Mouse (Mus musculus): ENCODE data around the gene Limk2. TPM values are rescaled to one million over a fixed set of nuclear protein-coding genes. Genes with fewer than 3 reads are reported as not detected.

The Limk2 gene
- total RNA-seq, 1 experiment = 80.5 TPM

DNA sequence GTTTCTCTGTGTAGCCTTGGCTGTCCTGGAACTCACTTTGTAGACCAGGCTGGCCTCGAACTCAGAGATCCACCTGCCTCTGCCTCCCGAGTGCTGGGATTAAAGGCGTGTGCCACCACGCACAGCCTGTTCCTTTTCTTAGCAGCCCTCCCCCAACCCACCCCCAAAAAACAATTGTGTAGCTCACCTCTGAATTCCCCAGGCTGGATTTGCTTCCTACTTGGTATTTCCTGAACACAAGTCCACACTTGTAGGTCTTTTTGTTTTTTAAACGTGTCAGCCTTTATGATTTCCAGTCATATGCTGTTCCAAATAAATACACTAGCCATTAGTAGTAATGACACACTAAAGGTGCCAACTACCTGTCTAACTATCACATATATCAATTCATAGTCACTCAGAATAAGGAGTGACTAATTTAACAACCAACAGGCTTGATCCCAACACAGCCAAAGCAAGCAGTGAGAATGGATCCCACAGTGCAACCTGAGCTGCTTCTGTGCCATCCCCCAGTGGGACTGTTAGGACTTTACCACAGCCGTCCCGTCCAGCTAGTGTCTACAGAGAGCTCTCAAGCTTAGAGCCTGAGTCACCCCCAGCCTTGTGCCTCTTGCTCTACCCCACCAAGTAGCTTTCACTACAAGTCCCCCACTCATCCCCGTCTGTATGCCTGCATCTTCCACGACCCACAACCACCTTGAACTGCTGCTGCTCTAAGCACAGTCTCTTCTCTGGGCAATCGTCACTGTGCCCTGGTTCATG lies 97.2 kb downstream of the Limk2 start:
- in situ Hi-C loops (cut with MboI; ENCODE audit: low sequenced_read_pairs in 2 of 2, unreplicated experiment in 2 of 2) = no loop called here
- H3K9ac ChIP-seq (ENCODE audit: insufficient read depth, low read depth, low read length, poor library complexity, severe bottlenecking) = no peak overlapping the region
- H3K27ac ChIP-seq (ENCODE audit: insufficient read depth, low read depth, low read length, poor library complexity, severe bottlenecking) = no peak overlapping the region
- H3K36me3 ChIP-seq (ENCODE audit: control insufficient read depth, insufficient read depth, low read length, poor library complexity, severe bottlenecking) = peaks cover 46% of the 10 kb centered on the region
- TF ChIP-seq HCFC1 (IDR thresholded peaks at IDR 0.05; ENCODE audit: borderline replicate concordance, insufficient read depth, low read length) = no peak
- TF ChIP-seq ZNF384 (IDR thresholded peaks at IDR 0.05; ENCODE audit: low read depth, low read length) = no peak
- no peak for TF ChIP-seq ZC3H11A (IDR thresholded peaks at IDR 0.05; ENCODE audit: borderline replicate concordance, low read depth, low read length)
- TF ChIP-seq MAFK (IDR thresholded peaks at IDR 0.05; ENCODE audit: insufficient read depth, low read depth, low read length) = no peak
- no peak for TF ChIP-seq CHD2 (IDR thresholded peaks at IDR 0.05; ENCODE audit: low read depth, low read length)
- H3K4me1 ChIP-seq (ENCODE audit: control insufficient read depth in 2 of 2, insufficient read depth in 2 of 2, low read length in 2 of 2, poor library complexity in 1 of 2) = peaks cover 2 to 4% of the 10 kb centered on the region in 2 experiments; a peak in 2 of 4 replicates
- no peak for DNase-seq (ENCODE audit: low read depth, low spot score)
- H3K9me3 ChIP-seq (ENCODE audit: control insufficient read depth, insufficient read depth, low read depth, low read length) = no peaks in the 10 kb centered on the region
- no peak overlapping the region for H3K4me3 ChIP-seq (ENCODE audit: insufficient read depth in 1 of 2, low read depth in 1 of 2, low read length in 2 of 2, poor library complexity in 1 of 2, severe bottlenecking in 1 of 2)

GRCm38 (mm10) chr11:3310789-3311585 lies 98.0 kb downstream of the Limk2 start:
- in situ Hi-C loops (cut with MboI; ENCODE audit: low sequenced_read_pairs in 2 of 2, unreplicated experiment in 2 of 2) = no loop called here
- Histone ChIP-seq H3K9me3 (ENCODE audit: control insufficient read depth, insufficient read depth, low read depth, low read length) (no peaks in the 10 kb centered on the region), H3K4me3 (ENCODE audit: insufficient read depth in 1 of 2, low read depth in 1 of 2, low read length in 2 of 2, poor library complexity in 1 of 2, severe bottlenecking in 1 of 2) (no peak overlapping the region), H3K9ac (ENCODE audit: insufficient read depth, low read depth, low read length, poor library complexity, severe bottlenecking) (no peak overlapping the region), H3K36me3 (ENCODE audit: control insufficient read depth, insufficient read depth, low read length, poor library complexity, severe bottlenecking) (peaks cover 53% of the 10 kb centered on the region), H3K4me1 (ENCODE audit: control insufficient read depth in 2 of 2, insufficient read depth in 2 of 2, low read length in 2 of 2, poor library complexity in 1 of 2) (peaks cover 2 to 4% of the 10 kb centered on the region in 2 experiments; a peak in 2 of 4 replicates), H3K27ac (ENCODE audit: insufficient read depth, low read depth, low read length, poor library complexity, severe bottlenecking) (no peak overlapping the region)
- TF ChIP-seq CHD2 (IDR thresholded peaks at IDR 0.05; ENCODE audit: low read depth, low read length) (no peak), ZC3H11A (IDR thresholded peaks at IDR 0.05; ENCODE audit: borderline replicate concordance, low read depth, low read length) (no peak), ZNF384 (IDR thresholded peaks at IDR 0.05; ENCODE audit: low read depth, low read length) (no peak), MAFK (IDR thresholded peaks at IDR 0.05; ENCODE audit: insufficient read depth, low read depth, low read length) (no peak), HCFC1 (IDR thresholded peaks at IDR 0.05; ENCODE audit: borderline replicate concordance, insufficient read depth, low read length) (no peak)
- DNase-seq (ENCODE audit: low read depth, low spot score) = no peak

DNA sequence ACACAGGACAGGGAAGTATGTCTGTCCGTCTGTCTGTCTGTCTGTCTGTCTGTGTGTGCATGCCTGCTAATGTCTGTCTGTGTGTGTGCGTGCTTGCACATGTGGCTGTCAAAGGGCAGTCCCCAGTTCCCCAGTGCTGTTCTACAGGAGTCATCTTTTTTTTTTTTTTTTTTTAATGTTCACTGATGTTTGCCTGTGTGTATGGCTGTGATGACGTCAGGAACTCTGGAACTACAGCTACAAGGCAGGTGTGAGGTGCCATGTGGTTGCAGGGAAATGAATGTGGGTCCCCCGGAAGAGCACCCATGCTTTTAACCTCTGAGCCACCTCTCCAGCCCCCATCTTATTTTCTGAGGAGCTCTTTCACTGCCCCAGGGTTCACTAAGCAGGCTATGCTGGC lies 99.1 kb downstream of the Limk2 start:
- in situ Hi-C loops (cut with MboI; ENCODE audit: low sequenced_read_pairs in 2 of 2, unreplicated experiment in 2 of 2) = no loop called here
- H3K9me3 ChIP-seq (ENCODE audit: control insufficient read depth, insufficient read depth, low read depth, low read length) = no peaks in the 10 kb centered on the region
- TF ChIP-seq ZNF384 (IDR thresholded peaks at IDR 0.05; ENCODE audit: low read depth, low read length) = no peak
- no peak for TF ChIP-seq MAFK (IDR thresholded peaks at IDR 0.05; ENCODE audit: insufficient read depth, low read depth, low read length)
- no peak for TF ChIP-seq CHD2 (IDR thresholded peaks at IDR 0.05; ENCODE audit: low read depth, low read length)
- TF ChIP-seq HCFC1 (IDR thresholded peaks at IDR 0.05; ENCODE audit: borderline replicate concordance, insufficient read depth, low read length) = no peak
- TF ChIP-seq ZC3H11A (IDR thresholded peaks at IDR 0.05; ENCODE audit: borderline replicate concordance, low read depth, low read length) = no peak
- DNase-seq (ENCODE audit: low read depth, low spot score) = no peak
- no peak overlapping the region for H3K27ac ChIP-seq (ENCODE audit: insufficient read depth, low read depth, low read length, poor library complexity, severe bottlenecking)
- no peak overlapping the region for H3K9ac ChIP-seq (ENCODE audit: insufficient read depth, low read depth, low read length, poor library complexity, severe bottlenecking)
- peaks cover 2 to 4% of the 10 kb centered on the region in 2 experiments; a peak in 2 of 4 replicates for H3K4me1 ChIP-seq (ENCODE audit: control insufficient read depth in 2 of 2, insufficient read depth in 2 of 2, low read length in 2 of 2, poor library complexity in 1 of 2)
- H3K4me3 ChIP-seq (ENCODE audit: insufficient read depth in 1 of 2, low read depth in 1 of 2, low read length in 2 of 2, poor library complexity in 1 of 2, severe bottlenecking in 1 of 2) = no peak overlapping the region
- peaks cover 60% of the 10 kb centered on the region for H3K36me3 ChIP-seq (ENCODE audit: control insufficient read depth, insufficient read depth, low read length, poor library complexity, severe bottlenecking)

GRCm38 (mm10) chr11:3307875-3308274 lies 101.1 kb downstream of the Limk2 start:
- TF ChIP-seq ZNF384 (IDR thresholded peaks at IDR 0.05; ENCODE audit: low read depth, low read length) = no peak
- TF ChIP-seq MAFK (IDR thresholded peaks at IDR 0.05; ENCODE audit: insufficient read depth, low read depth, low read length) = no peak
- no peak for TF ChIP-seq CHD2 (IDR thresholded peaks at IDR 0.05; ENCODE audit: low read depth, low read length)
- TF ChIP-seq HCFC1 (IDR thresholded peaks at IDR 0.05; ENCODE audit: borderline replicate concordance, insufficient read depth, low read length) = no peak
- TF ChIP-seq ZC3H11A (IDR thresholded peaks at IDR 0.05; ENCODE audit: borderline replicate concordance, low read depth, low read length) = no peak
- Histone ChIP-seq H3K27ac (ENCODE audit: insufficient read depth, low read depth, low read length, poor library complexity, severe bottlenecking) (no peak overlapping the region), H3K9ac (ENCODE audit: insufficient read depth, low read depth, low read length, poor library complexity, severe bottlenecking) (no peak overlapping the region), H3K4me3 (ENCODE audit: insufficient read depth in 1 of 2, low read depth in 1 of 2, low read length in 2 of 2, poor library complexity in 1 of 2, severe bottlenecking in 1 of 2) (no peak overlapping the region), H3K4me1 (ENCODE audit: control insufficient read depth in 2 of 2, insufficient read depth in 2 of 2, low read length in 2 of 2, poor library complexity in 1 of 2) (no peaks in the 10 kb centered on the region), H3K9me3 (ENCODE audit: control insufficient read depth, insufficient read depth, low read depth, low read length) (no peaks in the 10 kb centered on the region), H3K36me3 (ENCODE audit: control insufficient read depth, insufficient read depth, low read length, poor library complexity, severe bottlenecking) (peaks cover 62% of the 10 kb centered on the region)
- in situ Hi-C loops (cut with MboI; ENCODE audit: low sequenced_read_pairs in 2 of 2, unreplicated experiment in 2 of 2) = no loop called here
- DNase-seq (ENCODE audit: low read depth, low spot score) = no peak
